Mouse (Mus musculus): ENCODE data around the gene Tmem40. TPM values are rescaled to one million over a fixed set of nuclear protein-coding genes. Genes with fewer than 3 reads are reported as not detected.

Tmem40 gene
- polyA plus RNA-seq, 1 experiment from 2014 or later = 0.75 TPM

- ATAC-seq (replicated peaks) = peak; percentile 91
- peak overlapping the region; percentile 64 for H3K27ac ChIP-seq (replicated peaks)
- no peaks in the 10 kb centered on the region for H3K36me3 ChIP-seq
- H3K9ac ChIP-seq (replicated peaks) = no peak overlapping the region
- H3K4me2 ChIP-seq (replicated peaks) = no peak overlapping the region; the same call in 1 of the 2 replicates
- 6% methylated on average over 7 of the region's 7 CpGs for WGBS
- no peaks in the 10 kb centered on the region for H3K27me3 ChIP-seq
- H3K9me3 ChIP-seq = no peaks in the 10 kb centered on the region
- H3K4me1 ChIP-seq = peaks cover 15% of the 10 kb centered on the region
- H3K4me3 ChIP-seq = no peak overlapping the region
Observed at GRCm38 (mm10) chr6:115764179-115764578, 2.0 kb upstream of the Tmem40 start.

GRCm38 (mm10) chr6:115760982-115761381 lies 1.2 kb downstream of the Tmem40 start:
- no peaks in the 10 kb centered on the region for H3K36me3 ChIP-seq
- ATAC-seq (replicated peaks) = no peak
- no peak overlapping the region for H3K4me3 ChIP-seq
- no peak overlapping the region for H3K27ac ChIP-seq (replicated peaks)
- no peaks in the 10 kb centered on the region for H3K27me3 ChIP-seq
- H3K9ac ChIP-seq (replicated peaks) = no peak overlapping the region
- H3K4me1 ChIP-seq = peaks cover 15% of the 10 kb centered on the region
- 74% methylated on average over 4 of the region's 4 CpGs for WGBS
- H3K4me2 ChIP-seq (replicated peaks) = no peak overlapping the region
- no peaks in the 10 kb centered on the region for H3K9me3 ChIP-seq

- H3K9ac ChIP-seq (replicated peaks) = no peak overlapping the region
- 89% methylated on average over 4 of the region's 4 CpGs for WGBS
Observed at GRCm38 (mm10) chr6:115760137-115760536, 2.1 kb downstream of the Tmem40 start.

GRCm38 (mm10) chr6:115759461-115759860 lies 2.7 kb downstream of the Tmem40 start:
- Histone ChIP-seq H3K4me3 (no peak overlapping the region), H3K27ac (replicated peaks) (no peak overlapping the region), H3K9me3 (no peaks in the 10 kb centered on the region), H3K4me1 (peaks cover 14% of the 10 kb centered on the region), H3K9ac (replicated peaks) (no peak overlapping the region), H3K36me3 (no peaks in the 10 kb centered on the region), H3K27me3 (no peaks in the 10 kb centered on the region), H3K4me2 (replicated peaks) (no peak overlapping the region)
- ATAC-seq (replicated peaks) = no peak
- WGBS = 76% methylated on average over 5 of the region's 5 CpGs

More at GRCm38 (mm10) chr6:115760137-115760536, 2.1 kb downstream of the Tmem40 start:
- Histone ChIP-seq H3K36me3 (no peaks in the 10 kb centered on the region), H3K27ac (replicated peaks) (no peak overlapping the region), H3K9me3 (no peaks in the 10 kb centered on the region), H3K4me2 (replicated peaks) (no peak overlapping the region), H3K27me3 (no peaks in the 10 kb centered on the region), H3K4me3 (no peak overlapping the region), H3K4me1 (peaks cover 15% of the 10 kb centered on the region)
- no peak for ATAC-seq (replicated peaks)

GRCm38 (mm10) chr6:115758981-115759435 lies 3.2 kb downstream of the Tmem40 start:
- no peak overlapping the region for H3K4me3 ChIP-seq
- no peaks in the 10 kb centered on the region for H3K36me3 ChIP-seq
- no peak overlapping the region for H3K9ac ChIP-seq (replicated peaks)
- no peak overlapping the region for H3K27ac ChIP-seq (replicated peaks)
- H3K9me3 ChIP-seq = no peaks in the 10 kb centered on the region
- no peak for ATAC-seq (replicated peaks)
- WGBS = 73% methylated on average over 9 of the region's 9 CpGs
- peaks cover 10% of the 10 kb centered on the region for H3K4me1 ChIP-seq
- H3K27me3 ChIP-seq = no peaks in the 10 kb centered on the region
- H3K4me2 ChIP-seq (replicated peaks) = no peak overlapping the region

- Histone ChIP-seq H3K9ac (replicated peaks) (no peak overlapping the region), H3K27me3 (no peaks in the 10 kb centered on the region), H3K4me2 (replicated peaks) (no peak overlapping the region), H3K27ac (replicated peaks) (no peak overlapping the region), H3K36me3 (no peaks in the 10 kb centered on the region), H3K9me3 (no peaks in the 10 kb centered on the region), H3K4me1 (no peaks in the 10 kb centered on the region), H3K4me3 (no peak overlapping the region)
- 78% methylated on average over 7 of the region's 7 CpGs for WGBS
- no peak for ATAC-seq (replicated peaks)
Observed at GRCm38 (mm10) chr6:115755536-115755935, 6.7 kb downstream of the Tmem40 start.

GRCm38 (mm10) chr6:115746326-115746725 lies 15.9 kb downstream of the Tmem40 start:
- Histone ChIP-seq H3K4me3 (no peak overlapping the region), H3K36me3 (no peaks in the 10 kb centered on the region), H3K9ac (replicated peaks) (no peak overlapping the region), H3K4me2 (replicated peaks) (no peak overlapping the region), H3K9me3 (no peaks in the 10 kb centered on the region), H3K4me1 (no peaks in the 10 kb centered on the region), H3K27me3 (no peaks in the 10 kb centered on the region), H3K27ac (replicated peaks) (no peak overlapping the region)
- no peak for ATAC-seq (replicated peaks)
- 36% methylated on average over 1 of the region's 1 CpGs for WGBS

- Histone ChIP-seq H3K9me3 (no peaks in the 10 kb centered on the region), H3K9ac (replicated peaks) (no peak overlapping the region), H3K36me3 (no peaks in the 10 kb centered on the region), H3K27me3 (no peaks in the 10 kb centered on the region), H3K4me3 (no peak overlapping the region), H3K4me1 (no peaks in the 10 kb centered on the region), H3K27ac (replicated peaks) (no peak overlapping the region), H3K4me2 (replicated peaks) (no peak overlapping the region)
- ATAC-seq (replicated peaks) = no peak
- WGBS = 12% methylated on average over 1 of the region's 1 CpGs
Observed at GRCm38 (mm10) chr6:115743569-115743968, 18.6 kb downstream of the Tmem40 start.

- no peak for ATAC-seq (replicated peaks)
- 93% methylated on average over 5 of the region's 5 CpGs for WGBS
Observed at GRCm38 (mm10) chr6:115739056-115739455, 23.2 kb downstream of the Tmem40 start.

GRCm38 (mm10) chr6:115734909-115735308 lies 27.3 kb downstream of the Tmem40 start:
- no peak overlapping the region for H3K4me2 ChIP-seq (replicated peaks)

More at GRCm38 (mm10) chr6:115739056-115739455, 23.2 kb downstream of the Tmem40 start:
- no peak overlapping the region for H3K27ac ChIP-seq (replicated peaks)
- no peak overlapping the region for H3K4me2 ChIP-seq (replicated peaks)
- H3K4me1 ChIP-seq = no peaks in the 10 kb centered on the region
- H3K9ac ChIP-seq (replicated peaks) = no peak overlapping the region
- no peaks in the 10 kb centered on the region for H3K9me3 ChIP-seq
- H3K4me3 ChIP-seq = no peak overlapping the region
- H3K36me3 ChIP-seq = no peaks in the 10 kb centered on the region
- H3K27me3 ChIP-seq = no peaks in the 10 kb centered on the region

GRCm38 (mm10) chr6:115732341-115732928 lies 29.8 kb downstream of the Tmem40 start:
- H3K27ac ChIP-seq (replicated peaks) = no peak overlapping the region
- no peak for ATAC-seq (replicated peaks)
- no peak overlapping the region for H3K9ac ChIP-seq (replicated peaks)
- H3K9me3 ChIP-seq = no peaks in the 10 kb centered on the region
- H3K4me1 ChIP-seq = no peaks in the 10 kb centered on the region
- H3K4me2 ChIP-seq (replicated peaks) = no peak overlapping the region
- no peaks in the 10 kb centered on the region for H3K27me3 ChIP-seq
- no peak overlapping the region for H3K4me3 ChIP-seq
- WGBS = 80% methylated on average over 22 of the region's 22 CpGs
- no peaks in the 10 kb centered on the region for H3K36me3 ChIP-seq

More at GRCm38 (mm10) chr6:115734909-115735308, 27.3 kb downstream of the Tmem40 start:
- Histone ChIP-seq H3K4me3 (no peak overlapping the region), H3K36me3 (no peaks in the 10 kb centered on the region), H3K4me1 (no peaks in the 10 kb centered on the region), H3K9me3 (no peaks in the 10 kb centered on the region), H3K9ac (replicated peaks) (no peak overlapping the region), H3K27ac (replicated peaks) (no peak overlapping the region), H3K27me3 (no peaks in the 10 kb centered on the region)
- ATAC-seq (replicated peaks) = no peak
- 70% methylated on average over 4 of the region's 4 CpGs for WGBS

GRCm38 (mm10) chr6:115730560-115731342 lies 31.5 kb downstream of the Tmem40 start:
- no peak overlapping the region for H3K4me3 ChIP-seq
- H3K36me3 ChIP-seq = no peaks in the 10 kb centered on the region
- H3K4me2 ChIP-seq (replicated peaks) = no peak overlapping the region
- H3K27ac ChIP-seq (replicated peaks) = no peak overlapping the region
- H3K9ac ChIP-seq (replicated peaks) = no peak overlapping the region
- H3K9me3 ChIP-seq = no peaks in the 10 kb centered on the region
- H3K27me3 ChIP-seq = no peaks in the 10 kb centered on the region
- ATAC-seq (replicated peaks) = no peak
- H3K4me1 ChIP-seq = no peaks in the 10 kb centered on the region
- 81% methylated on average over 20 of the region's 20 CpGs for whole genome bisulfite sequencing

Measured in forebrain, embryonic 15.5 days (tissue).